Mouse (Mus musculus): Measurements from ENCODE around the gene Dpf2.

The Dpf2 gene

DNA sequence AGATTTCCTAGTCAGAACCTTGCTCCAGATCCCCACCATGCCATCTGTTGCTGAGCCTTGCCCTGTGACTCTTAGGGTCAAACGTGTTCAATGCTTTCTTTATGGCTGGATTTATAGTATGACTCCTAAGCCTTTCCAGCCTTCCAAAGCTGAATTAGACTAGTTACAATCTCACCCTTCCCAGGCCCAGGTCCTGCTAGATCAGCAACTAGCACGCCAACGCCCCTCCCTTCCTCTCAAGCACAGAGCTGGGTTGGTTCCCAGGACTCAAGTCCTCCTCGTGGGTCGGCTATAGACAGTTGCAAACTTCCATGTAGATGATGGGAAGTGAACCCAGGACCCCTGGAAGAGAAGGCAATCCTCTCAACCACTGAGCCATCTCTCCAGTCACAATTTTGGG lies 22.9 kb upstream of the Dpf2 start:
- DNase-seq: no peak

DNA sequence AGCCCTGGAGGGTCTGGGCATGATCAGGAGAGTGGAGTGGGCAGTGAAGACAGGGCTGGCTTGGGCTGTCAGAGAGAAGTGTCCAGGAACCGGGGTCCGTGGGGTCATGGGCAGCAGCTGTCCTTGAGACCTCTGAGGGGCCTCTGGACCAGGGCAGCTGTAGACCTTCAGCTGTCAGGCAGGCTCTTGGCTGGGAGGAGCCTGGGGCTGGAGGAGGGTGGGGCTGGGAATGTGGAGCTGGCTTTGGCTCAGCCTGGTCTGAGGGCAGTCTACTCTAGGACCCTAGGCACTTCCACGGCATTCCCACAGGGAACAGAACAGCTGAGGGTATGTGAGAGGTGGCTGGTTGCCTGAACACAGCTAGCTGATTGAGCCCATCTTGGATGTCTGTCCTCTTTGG lies 22.5 kb upstream of the Dpf2 start:
- DNase-seq: no peak

DNA sequence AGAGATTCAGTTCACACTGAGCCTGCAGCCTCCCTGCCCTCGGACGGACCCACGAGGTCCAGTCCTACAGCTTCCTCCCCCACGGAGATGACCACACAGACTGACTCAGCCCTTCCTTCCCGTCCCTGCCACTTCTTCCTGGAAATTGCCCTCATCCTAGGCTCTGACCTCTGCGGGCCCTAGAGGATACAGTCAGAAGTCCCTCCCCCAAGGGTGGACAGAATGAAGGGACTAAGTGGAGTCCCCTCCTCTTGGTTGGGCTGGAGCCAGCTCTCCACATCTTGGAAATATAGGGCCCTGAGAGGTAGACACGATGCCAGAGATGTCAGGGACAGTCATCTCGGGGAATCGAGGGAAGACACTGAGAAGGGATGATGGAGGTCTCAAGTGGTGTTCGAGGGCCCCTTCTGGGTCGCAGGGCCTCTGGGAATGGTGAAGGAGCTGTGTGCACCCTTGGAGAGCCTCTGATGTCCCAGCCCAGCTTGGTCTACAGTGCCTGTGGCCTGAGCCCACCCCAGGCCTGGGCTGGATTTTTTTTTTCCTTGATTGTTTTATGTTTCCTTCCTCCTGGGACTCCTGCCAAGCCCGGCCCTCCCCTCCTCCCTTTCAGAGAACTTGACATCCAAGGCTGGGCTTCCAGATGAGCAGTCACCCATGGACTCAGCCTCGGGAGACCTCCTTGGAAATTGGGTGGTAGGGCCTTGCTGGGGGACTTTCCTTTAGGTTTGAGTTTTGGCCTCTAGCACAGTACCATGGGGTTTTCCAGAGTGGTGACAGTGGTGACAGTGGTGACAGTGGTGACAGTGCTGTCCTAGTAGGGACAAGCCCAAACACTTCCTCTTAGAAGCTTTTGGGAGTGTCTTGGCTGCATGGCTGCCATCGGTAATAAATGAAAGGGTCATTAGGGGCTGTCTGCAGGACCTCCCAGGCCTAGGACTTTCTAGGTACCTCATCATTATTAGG lies 17.1 kb upstream of the Dpf2 start:
- DNase-seq: no peak

DNA sequence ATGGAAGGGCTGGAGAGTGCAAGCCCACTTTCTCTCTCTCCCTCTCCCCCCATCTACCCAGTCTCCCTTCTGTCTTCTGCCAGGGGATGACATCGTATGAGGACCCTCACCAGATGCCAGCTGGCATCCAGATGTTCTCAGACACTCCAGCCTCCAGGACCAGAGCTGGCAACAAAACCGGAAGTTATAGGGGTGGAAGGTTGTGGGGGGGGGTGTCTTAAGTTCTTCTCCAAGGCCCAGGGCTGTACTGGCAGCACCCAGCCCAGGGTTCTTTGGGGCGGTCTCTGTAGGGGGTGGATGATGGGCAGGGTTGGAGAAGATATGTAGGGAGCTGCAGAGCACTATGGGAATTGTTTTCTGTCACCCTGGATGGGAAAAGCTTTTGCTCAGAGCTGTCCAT lies 15.7 kb upstream of the Dpf2 start:
- DNase-seq: no peak

DNA sequence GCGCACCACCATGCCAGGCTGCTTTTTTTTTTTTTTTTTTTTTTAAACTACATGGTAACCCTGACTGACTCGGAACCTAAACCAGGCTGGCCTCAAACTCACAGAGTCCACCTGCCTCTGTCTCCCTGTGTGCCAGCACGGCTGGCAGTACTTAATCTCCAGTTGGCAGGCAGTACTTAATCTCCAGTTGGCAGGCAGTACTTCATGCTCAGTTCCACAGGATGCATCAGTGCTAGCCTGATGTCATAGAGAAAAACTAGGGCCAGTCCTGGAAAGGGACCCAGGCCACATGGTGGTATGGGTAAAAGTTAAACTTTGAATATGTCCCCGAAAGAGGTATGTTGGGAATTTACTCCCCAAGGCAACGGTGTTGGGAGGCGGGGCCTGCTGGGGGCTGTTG lies 15.3 kb upstream of the Dpf2 start:
- DNase-seq: no peak

DNA sequence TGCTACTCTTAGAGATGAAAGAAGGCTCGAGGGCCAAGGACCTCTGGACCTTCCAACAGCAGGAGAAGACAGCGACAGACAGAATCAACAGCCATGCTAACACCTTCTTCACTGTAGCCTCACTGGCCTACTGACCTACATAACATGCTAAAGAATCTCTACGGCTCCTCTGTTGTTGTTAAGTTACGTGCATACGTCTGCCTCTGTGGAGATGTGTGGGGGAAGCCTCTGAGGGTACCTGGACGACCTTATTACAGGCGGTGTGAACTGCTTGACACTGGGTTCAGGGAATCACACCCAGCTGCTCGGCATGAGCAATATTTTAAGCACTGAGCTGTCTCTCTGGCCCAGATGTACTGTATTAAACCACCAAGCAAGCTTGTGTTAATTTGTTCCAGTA lies 14.7 kb upstream of the Dpf2 start:
- DNase-seq: no peak

DNA sequence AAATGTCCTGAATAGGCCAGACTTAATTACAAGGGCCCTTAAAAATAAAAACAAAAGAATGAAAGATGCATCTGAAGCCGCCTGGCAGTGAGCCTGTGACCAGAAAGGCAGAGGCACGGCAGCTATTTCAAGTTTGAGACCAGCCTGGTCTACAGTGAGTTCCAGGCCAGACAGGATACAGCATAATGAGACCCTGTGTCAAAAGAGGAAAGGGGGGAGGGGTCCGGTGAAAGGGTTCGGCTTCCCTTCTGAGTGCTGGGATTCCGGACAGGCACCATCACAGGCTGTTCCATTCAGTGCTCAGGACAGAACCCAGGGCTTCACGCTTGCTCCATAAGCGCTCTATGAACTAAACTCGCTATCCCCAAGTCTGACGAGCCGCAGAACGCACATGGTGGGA lies 14.2 kb upstream of the Dpf2 start:
- DNase-seq: no peak

DNA sequence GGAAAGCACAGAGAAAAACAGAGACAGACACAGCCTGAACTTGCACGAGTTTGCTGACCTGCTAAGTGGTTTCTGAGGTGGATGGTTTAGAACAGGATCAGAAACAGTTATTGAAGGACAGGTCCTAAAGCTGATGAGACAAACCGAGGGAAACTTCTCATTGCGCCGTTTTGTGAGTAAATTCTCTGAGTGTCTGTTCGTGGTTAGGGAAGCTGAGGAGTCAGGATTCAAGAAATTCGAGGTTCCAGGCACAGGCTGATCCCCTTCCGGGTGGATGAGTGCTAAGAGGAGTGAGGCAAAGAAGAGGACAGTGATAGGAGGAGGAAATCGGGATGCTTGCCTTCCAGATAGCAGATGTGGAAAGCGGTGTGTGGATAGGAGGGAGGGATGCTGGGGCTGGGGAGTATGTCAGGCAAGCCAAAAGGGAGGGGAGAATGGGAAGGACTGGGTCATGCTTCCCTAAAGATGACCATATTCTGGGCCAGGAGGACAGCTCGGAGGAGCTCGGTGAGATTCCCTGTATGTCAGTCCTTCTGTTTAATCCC lies 12.6 kb upstream of the Dpf2 start:
- no peak for DNase-seq

DNA sequence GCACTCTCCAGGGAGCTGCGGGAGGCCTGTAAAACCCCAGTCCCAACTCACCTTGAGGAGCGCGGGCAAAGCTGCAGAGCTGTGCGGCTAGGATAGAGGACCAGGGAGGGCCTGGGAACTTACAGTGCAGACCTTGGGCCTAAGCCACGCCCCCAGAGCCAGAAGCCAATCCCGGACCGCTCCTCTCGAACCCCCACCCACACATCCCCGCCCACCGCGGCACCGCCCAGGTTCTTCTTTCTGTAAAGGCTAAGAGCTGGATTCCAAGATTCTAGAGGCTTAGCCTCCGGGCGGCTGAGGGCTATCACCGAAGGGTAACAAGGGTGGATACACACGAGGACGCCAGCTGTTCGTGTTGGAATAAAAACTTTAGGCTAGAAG lies 11.9 kb upstream of the Dpf2 start, which contains the start of gene Cdc42ep2:
Gene Cdc42ep2 (minus strand): TSS at position 104 of the 381 bp plus-strand sequence.
- peak; percentile 96 to 98 for DNase-seq

DNA sequence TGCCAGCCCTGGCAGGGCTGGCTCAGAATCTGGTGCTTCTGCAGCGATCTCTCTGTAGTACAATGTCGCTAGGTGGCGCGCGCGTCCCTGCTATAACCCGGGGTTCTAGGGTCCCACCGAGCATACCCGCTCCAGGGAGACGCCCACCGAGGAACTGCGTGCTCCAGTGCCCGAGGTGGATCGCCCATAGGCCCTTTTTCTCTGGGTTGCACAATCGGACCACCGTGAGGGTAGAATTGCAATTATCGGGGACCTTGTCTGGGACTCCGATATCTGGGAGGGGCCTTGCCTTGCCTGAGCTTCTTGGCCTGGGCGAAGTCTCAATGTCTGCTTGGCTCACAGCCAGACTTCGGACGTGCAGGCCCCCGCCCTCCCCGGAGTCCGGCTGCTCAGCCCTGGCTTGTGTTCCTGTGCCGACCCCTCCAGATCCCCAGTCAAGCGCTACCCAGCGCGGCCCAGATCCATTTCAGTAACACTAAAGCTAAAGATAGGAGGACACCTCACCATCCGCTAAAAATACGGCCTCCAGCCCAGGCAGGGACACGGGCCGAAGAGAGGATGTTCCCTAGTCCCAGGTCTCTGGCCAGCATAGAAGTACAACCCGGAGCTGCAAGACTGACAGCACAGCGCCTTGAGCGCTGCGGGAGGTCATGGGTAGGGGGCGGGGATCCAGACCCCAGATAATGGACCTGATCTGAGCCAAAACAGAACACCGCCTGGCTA lies 11.3 kb upstream of the Dpf2 start:
- peak; percentile 90 to 94 for DNase-seq

DNA sequence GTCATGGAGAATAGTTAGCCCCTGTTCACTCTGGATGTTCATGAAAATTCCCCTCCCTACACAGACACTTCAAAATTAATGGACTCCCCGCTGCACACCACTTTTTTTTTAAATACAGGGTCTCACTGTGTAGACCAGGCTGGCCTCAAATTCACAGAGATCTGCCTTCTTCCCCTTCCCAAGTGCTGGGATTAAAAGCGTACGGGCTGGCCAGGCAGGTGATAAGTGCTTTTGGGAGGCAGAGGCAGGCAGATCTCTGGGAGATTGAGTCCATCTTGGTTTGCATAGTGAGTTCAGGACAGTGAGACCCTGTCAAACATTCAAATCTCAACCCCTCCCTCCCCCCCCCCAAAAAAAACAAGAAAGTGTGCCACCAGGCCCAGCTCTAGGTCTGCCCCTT lies 10.2 kb upstream of the Dpf2 start:
- DNase-seq: no peak

DNA sequence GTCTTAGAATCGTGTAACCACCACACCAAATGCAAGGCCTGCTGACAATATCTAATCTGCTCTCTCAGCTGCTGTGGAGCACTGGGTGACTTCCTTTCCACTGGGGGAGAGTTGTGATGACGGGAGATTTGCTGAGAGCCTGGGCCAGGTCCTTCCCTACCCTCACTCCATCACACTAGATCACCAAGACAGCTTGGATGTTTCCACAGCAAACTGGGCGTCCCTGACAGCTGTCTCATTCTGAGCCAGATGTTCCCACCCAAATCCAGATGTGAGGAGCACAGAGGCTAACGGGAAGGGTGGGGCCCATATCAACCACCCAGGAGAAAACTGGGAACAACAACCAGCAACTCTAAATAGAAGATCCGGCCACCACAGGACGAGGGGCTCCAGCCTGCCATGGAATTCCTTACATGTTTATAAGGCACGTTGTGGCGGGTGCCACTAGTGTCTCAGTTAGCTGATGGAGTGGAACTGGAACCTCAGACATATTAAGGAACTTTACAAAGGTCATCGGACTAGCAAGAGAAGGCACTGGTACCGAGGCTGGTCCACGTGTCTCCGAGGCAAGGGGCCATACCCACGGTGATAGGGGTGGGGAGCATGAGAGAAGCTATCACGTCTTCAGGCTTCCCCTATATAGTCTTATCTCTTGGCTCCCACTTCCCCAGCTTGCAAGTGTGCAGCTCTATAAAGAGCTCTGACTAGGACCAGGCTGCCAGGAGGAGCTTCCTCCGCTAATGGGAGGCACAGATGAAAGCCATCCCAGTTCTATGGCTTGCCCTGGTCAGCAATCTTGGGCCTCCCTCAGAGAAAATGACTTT lies 9.5 kb upstream of the Dpf2 start:
- DNase-seq: no peak

DNA sequence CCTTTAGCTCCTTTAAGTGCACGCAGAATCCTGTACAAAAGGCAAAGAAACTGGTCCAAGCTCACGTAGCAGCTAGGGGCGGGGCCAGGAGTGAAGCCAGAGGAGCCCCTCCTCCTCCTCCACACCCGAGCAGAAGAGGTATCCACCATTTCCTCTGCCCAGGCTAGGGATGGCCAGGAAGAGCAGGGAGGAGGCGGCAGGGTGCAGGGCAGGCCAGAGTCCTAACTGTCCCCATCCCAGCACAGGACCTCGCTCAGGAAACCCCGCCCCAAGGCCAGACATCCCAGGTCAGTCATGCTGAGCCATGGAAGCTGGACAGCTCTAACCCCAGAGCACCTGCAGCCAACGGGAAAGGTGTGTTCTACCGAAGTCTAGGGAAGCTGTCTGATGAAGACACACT lies 8.9 kb upstream of the Dpf2 start:
- DNase-seq: no peak

DNA sequence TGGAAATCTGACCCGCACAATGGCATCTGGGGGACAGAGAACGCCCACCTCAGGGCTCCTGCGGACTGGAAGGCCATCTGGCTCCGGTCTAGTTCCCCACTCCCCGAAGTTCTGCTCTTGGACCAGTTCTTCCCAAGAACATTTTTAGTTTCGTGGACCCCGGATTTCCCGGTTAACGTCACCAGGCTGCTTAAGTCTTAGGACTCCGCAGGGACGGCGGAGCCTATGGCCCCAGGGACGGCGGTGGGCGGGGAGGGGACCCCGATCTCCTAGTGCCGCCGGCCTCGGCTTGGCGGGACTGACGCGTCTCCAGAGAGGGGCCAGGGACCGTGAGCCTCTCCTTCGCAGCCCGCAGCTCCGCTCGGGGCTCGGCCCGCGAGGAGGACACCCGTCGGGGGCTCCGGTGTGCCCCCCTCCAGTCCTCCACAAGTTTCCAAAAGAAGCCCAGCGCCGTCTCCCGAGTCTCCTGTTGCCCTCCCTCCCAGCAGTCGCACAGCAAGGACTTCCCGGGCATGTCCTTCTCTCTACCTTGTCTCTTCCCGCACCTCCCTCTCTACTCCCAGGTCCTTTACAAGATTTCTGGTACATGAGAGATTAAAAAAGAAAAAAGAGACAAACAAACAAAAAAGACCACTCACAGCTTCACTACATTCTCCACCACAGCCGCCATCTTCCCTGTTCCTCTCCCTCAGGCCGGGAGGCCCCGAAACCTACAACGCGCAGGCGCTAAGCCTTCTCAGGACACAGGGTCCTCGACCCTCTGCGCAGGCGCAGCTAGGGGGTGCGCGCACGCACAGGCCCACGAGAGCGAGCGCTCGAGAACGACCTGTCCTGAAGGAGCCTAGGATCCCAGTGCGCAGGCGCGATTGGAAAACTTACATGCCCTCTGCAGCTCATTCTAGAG lies 455 bp downstream of the Dpf2 start:
- DNase-seq: peak; percentile 99 to 100

DNA sequence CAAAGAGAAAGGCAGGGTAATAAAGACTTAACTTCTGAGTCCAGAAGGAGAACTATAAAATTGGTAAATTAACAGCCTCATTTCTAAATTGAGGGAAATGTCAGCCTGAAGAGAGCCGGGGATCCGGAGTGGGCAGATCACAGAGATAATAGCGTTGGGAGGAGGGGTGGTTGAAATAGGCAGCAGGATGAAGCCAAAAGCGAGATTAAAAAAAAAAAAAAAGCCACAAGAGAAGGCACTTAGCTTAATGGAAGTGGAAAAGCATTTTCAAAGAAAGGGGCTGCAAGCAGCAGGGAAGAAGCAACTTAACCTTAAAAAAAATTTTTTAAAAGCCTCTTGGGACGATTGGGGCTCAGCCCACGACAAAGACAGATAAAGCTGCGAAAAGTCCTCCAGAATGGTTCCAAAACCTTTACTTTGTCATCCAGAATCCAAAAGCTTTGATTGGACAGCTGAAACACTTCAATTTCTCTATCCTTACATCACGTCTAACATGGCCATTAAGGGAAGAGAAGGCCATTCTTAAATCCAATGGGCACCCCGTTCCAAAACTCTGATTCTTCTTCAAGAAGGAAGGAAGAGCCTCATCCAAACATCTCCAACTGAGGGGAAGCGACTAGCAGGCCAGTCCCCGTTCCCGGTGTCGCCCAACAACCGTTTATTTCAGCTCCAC lies 1.2 kb downstream of the Dpf2 start:
- DNase-seq: no peak

DNA sequence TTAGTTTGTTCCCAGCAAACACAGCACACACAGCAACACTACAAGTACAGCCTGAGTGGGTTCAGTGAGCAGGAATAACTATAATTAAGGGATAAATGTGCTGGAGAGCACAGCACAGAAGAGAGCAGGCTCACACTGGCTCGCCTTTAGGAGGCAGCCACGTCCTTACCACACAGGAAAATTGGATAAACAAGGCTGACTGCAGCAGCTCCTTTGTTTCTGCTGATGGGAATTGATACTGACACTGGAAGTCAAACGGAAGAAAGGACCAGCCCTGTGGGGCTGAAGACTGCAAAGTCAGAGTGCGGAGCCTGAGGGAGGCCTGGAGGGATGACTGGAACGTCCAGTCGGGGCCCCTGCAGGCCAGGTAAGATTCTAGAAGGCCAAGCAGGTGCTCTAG lies 2.6 kb downstream of the Dpf2 start:
- no peak for DNase-seq

DNA sequence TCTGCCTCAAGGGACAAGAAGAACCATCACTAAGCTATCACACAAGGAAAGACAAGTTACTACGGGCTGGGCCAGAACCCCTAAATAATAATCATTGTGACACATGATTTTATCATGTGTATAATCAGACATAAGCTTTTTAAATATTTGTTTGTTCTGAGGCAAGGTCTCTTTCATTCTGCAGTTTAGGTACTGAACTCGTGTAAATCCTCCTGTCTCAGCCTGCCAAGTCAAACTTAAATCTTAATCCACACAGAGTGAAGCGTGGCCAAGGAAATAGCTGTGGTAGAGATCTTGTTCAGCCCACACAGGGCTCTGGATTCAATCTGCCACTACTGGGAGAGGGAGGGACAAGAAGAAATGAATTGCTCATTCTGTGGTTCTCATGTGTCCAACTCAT lies 5.5 kb downstream of the Dpf2 start:
- DNase-seq: no peak

DNA sequence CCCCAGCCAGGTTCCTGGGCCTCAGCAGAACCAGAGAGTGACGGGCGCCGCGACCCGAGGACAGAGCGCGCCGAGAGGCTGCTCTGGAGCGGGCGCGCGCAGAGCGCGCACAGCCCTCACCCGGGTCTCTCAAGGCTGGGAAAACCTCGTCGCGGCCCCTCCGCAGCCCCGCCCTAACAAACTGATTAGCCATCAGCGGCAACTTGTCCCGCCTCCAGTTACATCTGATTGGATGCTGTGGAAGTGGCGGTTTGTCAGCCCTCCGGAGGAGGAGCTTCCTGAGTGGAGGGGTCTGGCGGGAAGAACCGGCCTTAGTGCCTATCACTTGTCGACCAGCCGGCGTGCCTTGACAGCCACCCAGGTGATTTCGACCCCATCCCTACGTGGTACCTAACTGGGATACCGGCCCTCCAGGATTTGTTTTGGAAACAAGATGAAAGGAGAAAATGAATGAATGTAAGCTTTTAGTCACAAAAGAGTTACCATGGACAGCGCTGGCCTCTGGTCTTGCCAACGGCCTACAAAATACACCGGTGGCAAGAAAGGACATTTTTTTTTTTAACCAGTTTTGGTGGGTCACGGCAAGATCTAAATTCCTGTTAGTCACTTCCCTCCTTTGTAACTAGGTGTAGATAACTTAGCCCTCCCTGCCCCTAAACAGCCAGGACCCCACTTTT lies 18.7 kb downstream of the Dpf2 start, which contains the start of gene Tigd3:
Gene Tigd3 (minus strand): TSS at position 148 of the 677 bp plus-strand sequence.
- peak; percentile 96 to 99 for DNase-seq

DNA sequence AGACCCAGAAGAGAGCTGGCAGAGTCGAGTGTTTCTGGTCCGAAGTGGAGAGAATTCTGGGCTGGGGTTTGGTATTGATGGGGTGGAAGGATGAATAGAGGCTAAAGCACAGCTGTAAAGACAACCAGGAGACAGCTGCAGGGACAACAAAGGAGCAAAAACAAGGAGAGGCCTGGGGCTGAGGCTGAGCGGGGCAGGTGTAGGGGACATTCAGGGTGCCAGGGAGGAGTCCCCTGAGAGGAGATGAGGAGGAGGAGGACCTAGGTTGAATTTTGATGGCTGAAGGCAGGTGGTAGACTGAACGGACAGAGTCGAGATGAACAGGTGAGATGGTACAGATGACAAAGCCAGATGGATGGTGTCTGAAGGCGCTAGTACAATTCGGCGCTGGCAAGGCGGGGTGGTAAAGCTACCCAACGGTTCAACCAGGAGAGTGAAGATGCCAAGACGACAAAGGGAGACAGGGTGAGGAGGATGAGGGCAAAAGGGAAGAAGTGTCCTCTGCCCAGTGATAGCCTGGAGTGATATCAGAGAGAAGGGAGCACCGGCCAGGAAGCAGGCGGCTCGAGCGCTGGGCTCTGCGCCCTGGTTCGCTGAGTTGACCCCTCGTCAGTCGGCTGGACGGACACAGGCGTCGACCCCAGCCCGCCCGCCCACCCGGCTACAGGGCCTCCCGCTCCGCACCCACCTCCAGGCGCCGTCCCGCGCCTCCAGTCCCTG lies 19.4 kb downstream of the Dpf2 start:
- DNase-seq: no peak

DNA sequence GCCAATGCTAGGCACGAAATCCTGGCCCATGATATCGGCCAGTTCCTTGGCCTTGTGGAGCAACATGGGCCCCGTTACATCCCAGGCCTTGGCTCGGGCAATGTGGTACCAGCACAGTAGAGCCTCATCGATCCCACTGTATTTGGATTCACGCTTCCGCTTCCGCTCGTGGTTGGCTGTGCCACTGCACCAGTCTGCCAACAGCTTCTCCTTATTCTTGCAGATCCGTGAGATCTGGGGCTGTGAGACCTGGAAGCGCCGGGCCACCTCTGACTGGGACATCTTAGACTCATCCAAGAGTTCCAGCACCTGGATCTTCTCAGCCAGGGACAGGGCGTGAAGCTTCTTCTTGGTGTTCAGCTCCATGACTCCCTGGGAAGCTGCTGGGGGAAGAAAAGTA lies 20.1 kb downstream of the Dpf2 start:
- DNase-seq: no peak
